Mouse (Mus musculus): ENCODE measurements at regions not wholly inside any gene's neighbourhood (a gene's known extent, or its start where the extent isn't known, plus 50 kb on each side); places are given as distances from the start of the nearest gene placed in this dataset.

- Histone ChIP-seq H3K9ac (ENCODE audit: low read depth, low read length) (no peak overlapping the region), H3K4me1 (ENCODE audit: control insufficient read depth, insufficient read depth, low read length) (peaks cover 4% of the 10 kb centered on the region), H3K79me2 (ENCODE audit: control insufficient read depth, insufficient read depth, low read length) (no peaks in the 10 kb centered on the region), H3K27ac (replicated peaks; ENCODE audit: insufficient read depth, low read depth, low read length) (no peak overlapping the region), H3K4me3 (ENCODE audit: insufficient read depth, low read depth, low read length) (no peak overlapping the region), H3K36me3 (ENCODE audit: control insufficient read depth, insufficient read depth, low read length) (no peaks in the 10 kb centered on the region), H3K27me3 (ENCODE audit: control insufficient read depth, insufficient read depth, low read length) (no peaks in the 10 kb centered on the region)
- DNase-seq (ENCODE audit: extremely low read depth, low read depth, low spot score): peak; percentile 78
- TF ChIP-seq POLR2A (IDR thresholded peaks at IDR 0.05; ENCODE audit: extremely low read depth, insufficient read depth, low read length) (no peak), CTCF (IDR thresholded peaks at IDR 0.05; ENCODE audit: low read depth, low read length) (no peak)
- 49% methylated on average over 7 of the region's 7 CpGs for WGBS
Measured at GRCm38 (mm10) chr7:145008662-145009333, 69.1 kb upstream of the Ccnd1 start.

- Histone ChIP-seq H3K4me1 (ENCODE audit: control insufficient read depth, insufficient read depth, low read length) (peaks cover 4% of the 10 kb centered on the region), H3K79me2 (ENCODE audit: control insufficient read depth, insufficient read depth, low read length) (no peaks in the 10 kb centered on the region), H3K9ac (ENCODE audit: low read depth, low read length) (no peak overlapping the region), H3K27ac (replicated peaks; ENCODE audit: insufficient read depth, low read depth, low read length) (no peak overlapping the region), H3K27me3 (ENCODE audit: control insufficient read depth, insufficient read depth, low read length) (no peaks in the 10 kb centered on the region), H3K4me3 (ENCODE audit: insufficient read depth, low read depth, low read length) (no peak overlapping the region), H3K36me3 (ENCODE audit: control insufficient read depth, insufficient read depth, low read length) (no peaks in the 10 kb centered on the region)
- WGBS: 98% methylated on average over 2 of the region's 2 CpGs
- DNase-seq (ENCODE audit: extremely low read depth, low read depth, low spot score): no peak
- TF ChIP-seq CTCF (IDR thresholded peaks at IDR 0.05; ENCODE audit: low read depth, low read length) (no peak), POLR2A (IDR thresholded peaks at IDR 0.05; ENCODE audit: extremely low read depth, insufficient read depth, low read length) (no peak)
Measured at GRCm38 (mm10) chr7:145007216-145007615, 67.5 kb upstream of the Ccnd1 start.

GRCm38 (mm10) chr7:145001503-145002084 is 61.9 kb upstream of the Ccnd1 start:
- no peaks in the 10 kb centered on the region for H3K36me3 ChIP-seq (ENCODE audit: control insufficient read depth, insufficient read depth, low read length)
- no peaks in the 10 kb centered on the region for H3K4me1 ChIP-seq (ENCODE audit: control insufficient read depth, insufficient read depth, low read length)
- no peaks in the 10 kb centered on the region for H3K27me3 ChIP-seq (ENCODE audit: control insufficient read depth, insufficient read depth, low read length)
- no peak for DNase-seq (ENCODE audit: extremely low read depth, low read depth, low spot score)
- no peaks in the 10 kb centered on the region for H3K79me2 ChIP-seq (ENCODE audit: control insufficient read depth, insufficient read depth, low read length)
- no peak overlapping the region for H3K9ac ChIP-seq (ENCODE audit: low read depth, low read length)
- WGBS: 86% methylated on average over 4 of the region's 4 CpGs
- no peak for TF ChIP-seq CTCF (IDR thresholded peaks at IDR 0.05; ENCODE audit: low read depth, low read length)
- no peak for TF ChIP-seq POLR2A (IDR thresholded peaks at IDR 0.05; ENCODE audit: extremely low read depth, insufficient read depth, low read length)
- no peak overlapping the region for H3K27ac ChIP-seq (replicated peaks; ENCODE audit: insufficient read depth, low read depth, low read length)
- no peak overlapping the region for H3K4me3 ChIP-seq (ENCODE audit: insufficient read depth, low read depth, low read length)

GRCm38 (mm10) chr7:144999741-145000140 is 60.0 kb upstream of the Ccnd1 start:
- H3K9ac ChIP-seq (ENCODE audit: low read depth, low read length): no peak overlapping the region
- H3K36me3 ChIP-seq (ENCODE audit: control insufficient read depth, insufficient read depth, low read length): no peaks in the 10 kb centered on the region
- H3K4me1 ChIP-seq (ENCODE audit: control insufficient read depth, insufficient read depth, low read length): 0 out of 2 replicates have a peak, but pooled peaks cover 3% of the 10 kb centered on the region
- 80% methylated on average over 3 of the region's 3 CpGs for WGBS
- no peak for DNase-seq (ENCODE audit: extremely low read depth, low read depth, low spot score)
- no peak overlapping the region for H3K4me3 ChIP-seq (ENCODE audit: insufficient read depth, low read depth, low read length)
- no peaks in the 10 kb centered on the region for H3K27me3 ChIP-seq (ENCODE audit: control insufficient read depth, insufficient read depth, low read length)
- no peak overlapping the region for H3K27ac ChIP-seq (replicated peaks; ENCODE audit: insufficient read depth, low read depth, low read length)
- H3K79me2 ChIP-seq (ENCODE audit: control insufficient read depth, insufficient read depth, low read length): no peaks in the 10 kb centered on the region
- TF ChIP-seq CTCF (IDR thresholded peaks at IDR 0.05; ENCODE audit: low read depth, low read length) (no peak), POLR2A (IDR thresholded peaks at IDR 0.05; ENCODE audit: extremely low read depth, insufficient read depth, low read length) (no peak)

- Histone ChIP-seq H3K9ac (ENCODE audit: low read depth, low read length) (no peak overlapping the region), H3K27ac (replicated peaks; ENCODE audit: insufficient read depth, low read depth, low read length) (no peak overlapping the region), H3K27me3 (ENCODE audit: control insufficient read depth, insufficient read depth, low read length) (no peaks in the 10 kb centered on the region), H3K36me3 (ENCODE audit: control insufficient read depth, insufficient read depth, low read length) (no peaks in the 10 kb centered on the region), H3K4me1 (ENCODE audit: control insufficient read depth, insufficient read depth, low read length) (0 out of 2 replicates have a peak, but pooled peaks cover 3% of the 10 kb centered on the region), H3K4me3 (ENCODE audit: insufficient read depth, low read depth, low read length) (no peak overlapping the region), H3K79me2 (ENCODE audit: control insufficient read depth, insufficient read depth, low read length) (no peaks in the 10 kb centered on the region)
- WGBS: 88% methylated on average over 3 of the region's 3 CpGs
- no peak for TF ChIP-seq CTCF (IDR thresholded peaks at IDR 0.05; ENCODE audit: low read depth, low read length)
- no peak for TF ChIP-seq POLR2A (IDR thresholded peaks at IDR 0.05; ENCODE audit: extremely low read depth, insufficient read depth, low read length)
- DNase-seq (ENCODE audit: extremely low read depth, low read depth, low spot score): no peak
Measured at GRCm38 (mm10) chr7:144996847-144997246, 57.1 kb upstream of the Ccnd1 start.

- no peak for DNase-seq (ENCODE audit: extremely low read depth, low read depth, low spot score)
- Histone ChIP-seq H3K4me3 (ENCODE audit: insufficient read depth, low read depth, low read length) (no peak overlapping the region), H3K27ac (replicated peaks; ENCODE audit: insufficient read depth, low read depth, low read length) (no peak overlapping the region), H3K27me3 (ENCODE audit: control insufficient read depth, insufficient read depth, low read length) (no peaks in the 10 kb centered on the region), H3K9ac (ENCODE audit: low read depth, low read length) (no peak overlapping the region), H3K36me3 (ENCODE audit: control insufficient read depth, insufficient read depth, low read length) (no peaks in the 10 kb centered on the region), H3K79me2 (ENCODE audit: control insufficient read depth, insufficient read depth, low read length) (no peaks in the 10 kb centered on the region), H3K4me1 (ENCODE audit: control insufficient read depth, insufficient read depth, low read length) (0 out of 2 replicates have a peak, but pooled peaks cover 3% of the 10 kb centered on the region)
- TF ChIP-seq CTCF (IDR thresholded peaks at IDR 0.05; ENCODE audit: low read depth, low read length) (no peak), POLR2A (IDR thresholded peaks at IDR 0.05; ENCODE audit: extremely low read depth, insufficient read depth, low read length) (no peak)
- 92% methylated on average over 4 of the region's 4 CpGs for WGBS
Measured at GRCm38 (mm10) chr7:144994229-144994628, 54.5 kb upstream of the Ccnd1 start.

Measured in liver, adult 2 months (tissue).